Mouse (Mus musculus) c-Kit-positive CD71-positive TER-119-positive erythroid progenitor cells, embryonic 14.5 days (primary cell): ENCODE measurements around the gene Hdhd5.

ENCODE experiments used
- DNase-seq: peaks from one replicate; pipeline ENCODE4 v3.0.0-alpha.2; 2013; ENCODE audit warnings: low spot score

Hdhd5 gene

DNA sequence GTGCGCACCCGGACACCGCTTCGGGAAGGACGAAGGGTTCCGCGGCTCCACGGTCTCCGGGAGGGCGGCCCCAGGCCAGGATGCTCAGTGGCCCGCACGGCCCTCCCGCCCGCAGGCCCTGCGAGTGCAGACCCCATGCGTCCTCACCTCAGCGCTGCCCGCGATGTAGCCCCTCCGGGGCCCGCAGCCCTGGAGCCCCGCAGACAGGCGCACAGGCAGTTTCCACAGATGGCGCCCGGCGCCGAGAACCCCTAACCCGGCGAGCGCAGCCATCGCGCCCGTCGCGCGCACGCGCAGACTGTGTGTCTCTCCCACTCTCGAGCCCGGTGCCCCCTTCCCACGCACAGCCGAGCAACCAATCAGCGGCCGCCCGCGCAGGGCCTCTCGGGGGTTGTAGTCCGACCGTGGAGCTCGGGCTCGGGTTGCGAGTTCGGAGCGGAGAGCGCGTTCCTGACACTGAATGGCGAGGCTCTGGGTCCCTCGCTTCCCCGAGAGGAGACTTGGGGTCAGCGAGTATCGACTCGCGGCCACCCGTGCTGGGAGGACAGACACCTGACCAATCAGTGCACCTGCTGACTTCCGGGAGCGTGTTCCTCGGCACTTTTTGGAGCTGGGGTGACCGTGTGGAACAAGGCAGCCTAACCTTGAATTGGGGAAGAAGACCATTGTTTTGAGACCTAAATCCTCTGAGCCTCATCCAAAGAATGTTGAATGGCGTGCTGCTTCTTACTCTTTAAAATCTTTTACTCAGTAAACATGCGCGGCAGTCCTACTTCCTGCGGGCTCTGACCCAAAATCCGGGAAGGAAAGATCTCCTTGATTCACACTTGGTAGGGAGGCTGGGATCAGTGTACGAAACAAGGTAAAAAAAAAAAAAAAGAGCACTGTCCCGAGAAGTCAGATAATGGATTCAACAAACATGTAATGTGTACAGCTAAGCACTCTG is at the start of gene Hdhd5:
Gene Hdhd5, minus strand, starts transcription at position 300 of the 946 bp plus-strand sequence.
- DNase-seq = peak; percentile 79

DNA sequence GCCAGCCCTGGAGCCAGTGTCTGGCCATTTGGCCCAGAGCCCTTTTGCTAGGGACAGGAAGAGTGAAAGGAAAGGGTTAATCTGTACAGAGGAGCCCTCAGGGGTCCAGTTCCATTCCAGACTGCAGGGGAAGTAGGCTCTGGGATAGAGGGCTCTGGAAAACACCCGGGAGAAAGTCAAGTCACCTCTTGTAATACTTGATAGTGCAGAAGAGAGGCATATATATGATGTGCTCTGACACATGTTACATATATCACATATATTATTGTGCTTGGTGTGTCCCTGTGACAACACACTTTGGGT is 49.5 kb upstream of the Hdhd5 start:
- no peak for DNase-seq

DNA sequence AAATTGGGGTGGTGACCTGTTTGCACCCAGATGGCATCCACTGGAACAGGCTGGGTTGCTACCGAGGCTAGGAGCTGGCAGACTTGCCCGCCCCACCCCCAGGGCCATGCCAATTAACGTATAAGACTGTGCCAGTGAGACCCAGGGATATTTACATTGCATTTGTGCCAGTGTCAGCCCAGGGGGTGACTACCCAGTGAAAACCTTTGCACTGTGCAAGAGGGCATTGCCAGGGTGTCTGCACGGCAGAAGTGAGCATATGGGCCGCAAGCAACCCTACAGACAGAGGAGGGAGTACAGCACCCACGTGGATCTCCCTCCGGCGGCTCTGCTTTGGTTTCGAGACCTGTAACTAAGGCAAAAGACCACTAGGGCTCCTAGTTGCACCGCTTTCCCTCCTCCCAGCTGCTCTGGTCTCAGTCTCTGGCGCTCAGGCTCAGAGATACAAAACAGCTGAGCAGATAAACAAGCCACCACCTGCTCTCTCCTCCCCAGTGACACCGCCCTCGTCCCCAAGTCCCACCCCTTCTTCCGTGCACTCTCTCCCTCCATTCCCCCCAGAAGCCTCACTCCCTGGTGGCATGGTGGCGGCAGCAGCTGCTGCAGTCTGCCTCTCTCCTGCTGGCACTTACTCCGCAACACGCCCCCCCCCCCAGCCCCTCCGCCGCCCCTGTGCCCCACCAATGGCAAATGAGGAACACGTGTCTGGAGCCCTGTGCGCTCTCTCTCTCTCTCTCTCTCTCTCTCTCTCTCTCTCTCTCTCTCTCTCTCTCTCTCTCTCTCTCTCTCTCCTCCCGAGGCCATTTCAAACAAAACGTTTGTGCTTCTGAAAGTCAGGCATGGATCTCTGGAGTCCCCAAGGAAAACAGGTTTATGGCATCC is 49.0 kb upstream of the Hdhd5 start:
- peak; percentile 73 for DNase-seq

DNA sequence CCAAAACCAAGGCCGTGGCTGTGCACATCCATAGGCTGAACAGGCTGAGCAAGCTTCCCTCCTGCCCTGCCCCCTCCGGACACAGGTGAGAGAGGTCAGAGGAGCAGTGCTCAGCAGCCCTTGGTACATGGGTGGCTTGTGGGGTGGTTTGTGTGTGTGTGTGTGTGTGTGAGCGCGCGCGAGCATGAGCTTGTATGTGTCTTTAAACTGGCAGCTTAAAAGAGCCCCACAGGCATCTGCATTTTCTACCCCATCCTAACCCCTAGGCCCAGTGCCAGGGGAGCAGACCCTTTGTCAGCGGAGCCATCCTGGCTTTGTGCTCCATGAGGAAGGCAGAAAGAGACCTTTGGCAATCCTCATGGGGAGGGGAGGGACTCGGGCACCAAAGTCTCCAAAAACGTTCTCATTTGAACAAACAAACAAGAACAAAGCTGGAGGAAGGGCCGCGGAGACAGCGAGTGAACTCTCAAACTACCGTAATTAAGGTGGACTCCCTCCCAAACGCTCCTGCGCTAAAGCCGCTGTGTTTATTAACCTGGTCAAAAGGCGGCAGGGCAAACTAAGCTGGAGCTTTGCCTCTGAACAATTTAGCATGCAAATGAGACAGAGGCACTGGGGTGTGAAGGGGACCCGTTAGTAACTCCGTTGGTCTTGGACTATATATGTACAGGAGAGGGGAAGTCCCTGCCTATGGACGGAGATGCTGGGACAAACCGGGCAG is 48.2 kb upstream of the Hdhd5 start:
- DNase-seq = no peak

DNA sequence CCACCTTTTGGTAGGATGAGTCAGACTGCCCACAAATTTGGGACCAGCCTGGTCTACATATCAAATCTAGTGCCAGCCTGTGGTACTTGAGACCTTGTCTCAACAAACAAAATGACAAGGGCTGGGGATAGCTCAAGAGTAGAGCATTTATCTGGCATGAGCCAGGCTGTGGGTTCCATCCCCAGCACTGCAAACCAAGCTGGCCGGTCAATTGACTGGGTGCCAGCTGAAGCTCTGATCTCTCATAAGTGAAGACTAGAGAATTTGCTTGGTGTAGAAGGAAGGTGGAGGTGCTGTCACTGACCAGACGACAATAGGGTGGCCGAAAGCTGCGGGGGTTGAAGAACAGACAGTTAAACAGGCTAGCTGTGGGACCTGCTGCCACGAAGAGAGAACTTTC is 47.4 kb upstream of the Hdhd5 start:
- DNase-seq = no peak

DNA sequence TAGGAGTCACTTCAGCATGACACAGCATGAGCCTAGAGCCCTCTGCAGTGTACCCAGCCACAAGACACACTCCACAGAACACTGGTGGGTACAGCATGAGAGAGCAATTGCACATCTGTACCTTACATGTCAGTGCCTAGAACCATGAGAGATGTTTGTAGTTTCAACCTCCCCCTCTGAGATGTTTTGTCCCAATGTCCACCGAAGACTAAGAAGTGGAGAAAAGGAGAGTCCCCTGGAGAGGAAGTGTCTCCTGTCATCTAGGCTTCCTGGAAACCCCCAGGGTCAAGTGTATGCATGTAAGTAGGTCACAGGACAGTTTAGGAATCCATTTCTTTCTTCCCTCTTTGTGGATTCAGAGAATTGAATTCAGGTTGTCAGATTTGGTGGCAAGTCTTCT is 41.3 kb upstream of the Hdhd5 start:
- no peak for DNase-seq

DNA sequence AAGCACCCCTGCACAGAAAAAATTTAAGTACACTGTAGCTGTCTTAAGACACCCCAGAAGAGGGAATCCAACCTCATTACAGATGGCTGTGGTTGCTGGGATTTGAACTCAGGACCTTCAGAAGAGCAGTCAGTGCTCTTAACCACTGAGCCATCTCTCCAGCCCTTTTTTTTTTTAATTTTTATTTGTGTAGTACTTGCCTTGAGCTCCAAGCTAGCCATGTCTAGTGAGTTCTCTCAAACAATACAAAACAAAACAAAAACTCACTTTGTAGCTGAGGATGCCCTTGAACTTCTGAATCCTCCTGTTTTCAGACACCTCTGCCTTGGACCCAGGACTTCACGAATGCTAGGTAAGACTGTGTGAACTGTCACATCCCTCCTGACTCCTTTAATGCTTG is 37.1 kb upstream of the Hdhd5 start:
- DNase-seq = no peak

DNA sequence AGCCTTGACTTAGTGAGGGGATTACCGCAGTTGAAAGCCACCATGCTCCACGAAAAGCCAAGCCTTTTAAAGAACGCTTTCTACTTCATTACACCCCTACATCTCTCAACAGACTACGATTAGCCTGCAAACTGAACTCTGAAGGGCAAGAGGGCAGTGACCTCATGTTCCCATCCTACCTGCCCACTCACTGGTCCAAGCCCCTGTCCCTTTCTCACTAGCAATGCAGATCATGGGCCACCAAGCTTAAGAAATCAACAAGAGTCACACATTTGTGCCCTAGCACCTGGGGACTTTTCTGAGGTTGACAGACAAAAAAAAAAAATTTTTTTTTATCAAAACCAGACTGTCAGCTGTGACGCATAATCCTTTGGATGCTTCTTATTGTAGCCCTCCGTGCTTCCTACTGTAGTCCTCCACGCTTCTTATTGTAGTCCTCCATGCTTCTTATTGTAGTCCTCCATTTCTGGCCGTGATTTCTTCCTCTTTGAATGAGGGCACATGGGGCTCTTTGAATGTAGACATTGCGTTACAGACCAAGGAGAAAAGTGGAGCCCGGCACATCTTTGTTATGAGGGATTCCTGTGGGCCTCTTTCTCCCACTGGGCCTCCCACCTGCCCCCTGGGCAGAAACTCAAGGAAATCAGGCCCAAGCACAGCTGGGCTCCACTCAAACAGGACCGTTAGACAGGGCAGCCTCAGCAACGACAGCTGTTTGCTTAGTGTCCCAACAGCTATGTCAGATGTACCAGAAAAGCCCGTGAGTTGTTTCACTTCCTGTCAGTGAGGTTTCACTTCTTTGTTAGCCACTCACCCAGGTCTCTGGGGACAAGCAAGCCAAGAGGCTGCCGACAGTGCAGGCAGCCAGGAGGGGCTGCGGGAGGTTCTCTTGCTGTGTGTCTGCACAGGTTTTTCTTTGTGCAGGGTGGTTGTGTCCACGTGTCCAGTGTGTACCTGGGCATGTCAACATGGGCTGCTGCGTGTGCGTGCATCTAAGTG is 36.1 kb upstream of the Hdhd5 start:
- DNase-seq = no peak

DNA sequence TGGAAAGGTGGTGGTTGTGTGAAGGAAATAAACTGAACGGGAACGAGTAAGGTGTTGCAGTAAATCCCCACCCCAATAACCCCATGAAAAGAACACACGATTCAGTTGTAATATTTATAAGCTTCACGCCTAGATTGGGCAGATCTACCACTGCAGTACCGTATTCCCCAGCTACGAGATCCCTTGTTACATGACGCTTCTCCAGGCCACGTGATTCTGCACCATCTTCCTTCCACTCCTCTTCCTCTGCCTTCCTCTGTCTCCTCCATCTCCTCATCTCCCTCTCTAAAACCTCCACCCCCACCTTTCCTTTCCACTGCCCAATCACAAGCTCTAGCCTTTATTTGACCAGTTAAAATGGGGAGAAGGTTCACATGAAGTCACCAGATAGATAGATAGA is 25.5 kb upstream of the Hdhd5 start:
- no peak for DNase-seq

DNA sequence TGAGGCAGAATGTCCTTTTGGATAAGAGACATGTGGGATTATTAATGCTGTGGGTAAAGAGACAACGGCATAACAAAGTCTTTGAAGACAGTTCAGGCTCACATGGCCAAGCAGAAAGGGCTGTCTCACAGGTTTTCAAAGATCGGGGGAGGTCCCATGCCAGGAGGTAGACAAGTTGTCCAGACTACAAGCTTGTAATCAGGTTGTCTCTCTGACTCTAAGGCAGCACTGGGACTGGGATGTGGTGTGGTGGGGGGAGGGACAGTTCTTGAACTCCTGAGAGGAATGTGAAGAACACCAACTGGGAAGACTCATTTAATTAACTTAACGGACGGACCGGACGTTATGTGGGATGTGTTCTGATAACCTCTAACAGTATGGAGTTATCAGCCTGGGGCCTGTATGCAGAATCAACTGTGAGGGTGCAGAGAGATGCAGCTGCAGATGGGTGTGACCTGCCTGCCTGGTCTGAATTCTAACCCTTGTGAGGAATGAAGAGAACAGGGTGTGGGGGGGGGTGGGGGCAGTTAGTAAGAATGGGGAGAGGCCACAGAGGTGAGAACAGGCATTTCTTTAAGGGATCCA is 25.0 kb upstream of the Hdhd5 start:
- peak; percentile 67 for DNase-seq

DNA sequence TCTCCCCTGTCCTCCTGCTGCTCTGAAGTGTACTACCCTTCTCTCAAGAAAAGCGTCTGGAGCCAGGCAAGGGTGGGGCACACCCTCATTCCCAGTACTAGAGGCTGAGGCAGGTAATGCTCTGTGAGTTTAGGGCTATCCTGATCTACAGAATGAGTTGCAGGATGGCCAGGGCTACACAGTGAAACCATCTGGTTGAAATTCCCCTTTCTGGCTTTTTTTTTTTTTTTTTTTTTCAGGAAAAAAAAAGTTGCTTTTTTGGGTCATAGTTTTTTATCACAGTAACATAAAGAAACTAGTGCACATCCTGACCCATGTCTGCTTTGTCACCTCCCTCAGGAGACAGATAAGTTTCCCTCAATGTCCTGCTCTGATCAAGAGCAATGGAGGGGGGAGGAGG is 24.0 kb upstream of the Hdhd5 start:
- no peak for DNase-seq

DNA sequence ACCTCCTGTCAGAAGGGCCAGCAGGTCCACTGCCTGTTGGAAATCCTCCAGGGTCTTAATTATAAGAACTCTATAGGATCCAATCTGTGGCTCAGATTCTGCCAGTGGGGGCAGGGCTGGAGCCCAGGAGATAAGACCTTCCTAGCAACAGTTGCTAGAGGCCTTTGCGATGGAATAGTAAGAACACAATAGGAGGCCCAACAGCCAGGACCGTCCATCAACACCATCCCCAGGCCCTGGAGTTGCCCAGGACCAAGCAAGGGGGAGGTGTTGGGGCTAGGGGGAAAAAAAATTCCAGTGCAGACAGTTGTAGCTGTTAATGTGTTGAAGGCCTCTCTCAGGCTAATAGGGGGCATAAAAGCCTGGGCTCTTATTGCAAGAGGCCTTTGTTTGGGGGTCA is 19.1 kb upstream of the Hdhd5 start:
- DNase-seq = no peak

DNA sequence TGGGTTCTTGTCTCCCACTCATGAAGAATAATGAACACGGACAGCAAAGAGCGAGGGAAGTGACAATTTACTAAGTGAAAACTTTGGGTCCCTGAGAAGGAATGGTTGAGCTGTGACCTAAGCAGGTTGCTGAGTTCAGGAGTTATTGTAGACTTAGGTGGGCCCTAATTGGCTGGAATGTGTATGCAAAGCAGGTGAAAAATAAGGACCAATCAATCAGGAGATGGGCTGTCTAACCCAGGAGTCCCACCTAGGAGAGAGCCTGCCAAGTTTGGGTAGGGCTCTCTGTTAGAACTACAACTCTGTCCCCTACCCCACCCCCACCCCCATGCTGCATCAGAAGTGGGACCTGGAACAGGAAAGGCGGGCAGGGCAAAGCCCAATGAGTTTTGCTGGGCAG is 17.5 kb upstream of the Hdhd5 start:
- no peak for DNase-seq

DNA sequence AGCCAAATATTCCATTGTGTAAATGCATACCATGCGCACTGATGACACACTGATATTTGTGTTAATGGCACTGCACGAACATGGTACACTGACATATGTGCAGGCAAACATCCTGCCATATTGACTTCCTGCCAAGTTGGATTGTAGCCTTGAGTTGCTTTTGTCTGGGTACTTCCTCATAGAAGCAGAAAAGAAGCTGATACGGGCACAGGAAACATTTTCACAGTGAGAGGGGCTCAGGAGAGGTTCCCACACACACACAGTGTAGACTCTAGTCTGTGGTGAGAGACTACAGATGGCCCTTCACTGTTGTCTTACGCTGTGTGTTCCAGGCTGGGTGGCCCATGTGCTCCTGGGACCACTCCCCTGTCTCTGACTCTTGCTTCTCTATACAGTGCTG is 15.9 kb upstream of the Hdhd5 start:
- DNase-seq = no peak

DNA sequence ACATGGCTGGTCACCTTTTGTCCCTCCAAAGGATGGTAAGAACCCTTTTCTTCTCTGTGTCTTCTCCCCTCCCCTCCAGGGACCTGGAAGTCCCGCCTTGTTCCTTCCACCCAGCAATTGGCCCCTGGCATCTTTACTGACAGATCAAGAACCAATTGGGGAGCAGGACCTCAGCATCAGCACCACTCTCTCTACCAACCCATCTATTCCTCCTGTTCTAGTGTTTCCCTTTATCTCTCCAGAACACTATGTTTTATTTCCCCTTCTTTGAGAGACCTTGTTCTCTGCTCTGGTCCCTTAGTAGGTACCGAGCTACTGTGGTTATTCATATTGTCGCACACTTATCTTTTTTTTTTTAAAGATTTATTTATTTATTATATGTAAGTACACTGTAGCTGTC is 15.2 kb upstream of the Hdhd5 start:
- DNase-seq = no peak

DNA sequence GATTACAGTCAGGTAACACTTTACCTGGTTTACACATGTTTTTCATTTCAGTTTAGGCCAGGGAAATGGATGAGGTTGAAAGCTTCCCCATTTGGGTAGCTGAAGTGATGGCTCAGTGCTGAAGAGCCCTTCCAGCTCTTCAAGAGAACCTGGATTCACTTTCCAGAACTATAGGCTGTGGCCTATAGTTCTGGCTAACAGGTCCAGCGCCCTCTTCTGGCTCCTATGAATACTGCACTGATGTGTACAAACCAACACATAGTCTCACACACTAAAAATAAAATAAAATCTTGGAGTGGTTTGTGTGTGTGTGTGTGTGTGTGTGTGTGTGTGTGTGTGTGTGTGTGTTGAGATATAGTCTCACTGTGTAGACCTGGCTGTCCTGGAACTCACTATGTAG is 10.9 kb upstream of the Hdhd5 start:
- no peak for DNase-seq

DNA sequence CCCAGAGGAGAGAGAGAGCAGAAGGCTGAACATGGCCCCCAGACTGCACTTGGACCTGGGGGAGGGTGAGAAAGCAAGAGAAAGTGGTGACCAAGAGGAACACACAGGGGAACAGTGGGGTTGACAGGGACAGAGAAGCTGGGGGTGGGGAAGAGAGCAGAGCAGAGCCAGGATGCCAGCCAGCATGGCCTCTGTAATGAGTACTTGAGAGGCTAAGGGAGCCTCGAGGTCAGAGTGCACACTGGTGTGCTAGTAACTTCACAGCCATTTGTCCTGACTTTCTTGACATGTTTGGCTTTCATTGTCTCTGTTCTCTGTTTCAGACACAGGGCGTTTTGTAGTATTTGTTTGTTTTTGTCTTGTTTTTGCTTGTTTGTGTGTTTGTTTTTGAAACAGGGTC is 10.3 kb upstream of the Hdhd5 start:
- no peak for DNase-seq

DNA sequence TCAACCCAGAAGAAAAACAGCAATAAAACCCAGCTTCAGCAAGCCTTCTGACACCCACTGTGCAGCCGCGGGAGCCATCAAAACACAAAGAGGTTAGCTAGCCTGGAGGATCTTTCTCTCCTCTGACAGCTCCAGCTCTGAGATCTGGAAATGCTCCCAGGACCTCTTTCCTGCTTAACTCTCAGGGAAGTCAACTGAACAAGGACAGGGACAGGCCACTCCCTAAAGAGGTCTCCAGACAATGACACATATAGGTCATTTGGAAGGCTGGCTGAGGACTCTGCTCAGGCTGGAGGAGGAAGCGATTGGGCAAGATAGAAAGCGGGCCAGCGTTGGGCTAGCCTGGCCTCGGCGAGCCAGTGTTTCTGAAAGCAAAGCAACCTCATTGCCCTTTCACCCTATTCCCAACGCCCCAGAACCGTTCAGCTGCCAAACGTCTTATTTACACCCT is 8.7 kb upstream of the Hdhd5 start:
- DNase-seq = no peak

DNA sequence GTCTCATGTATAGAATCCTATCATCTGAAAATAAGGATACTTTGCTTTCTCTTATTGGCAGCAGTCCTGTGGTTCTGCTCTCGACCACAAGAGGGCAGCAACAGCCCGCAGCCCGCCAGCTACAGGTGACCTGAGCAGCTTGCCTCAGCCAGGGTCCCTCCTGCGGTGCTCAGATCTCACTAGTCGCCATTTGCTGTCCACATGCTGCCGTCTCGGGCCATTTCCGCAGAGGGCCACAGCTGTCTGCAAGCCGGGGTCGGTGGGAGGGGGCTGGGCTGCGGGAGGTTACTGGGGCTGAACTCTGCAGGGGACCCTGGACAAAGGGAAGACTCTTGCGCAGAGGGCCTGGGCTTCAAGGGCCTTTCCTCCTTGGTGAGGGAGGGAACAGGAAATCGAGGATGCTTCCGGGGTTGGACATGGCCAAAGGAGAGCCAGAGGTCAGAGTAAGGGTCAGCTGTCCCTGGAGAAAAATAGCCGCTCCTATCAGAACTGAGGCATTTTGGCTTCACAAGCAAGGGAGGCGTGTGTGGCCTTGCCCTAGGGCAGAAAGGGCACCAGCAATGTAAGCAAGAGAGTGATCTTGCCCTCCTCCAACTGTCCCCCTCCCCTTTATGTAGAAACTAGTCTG is 8.1 kb upstream of the Hdhd5 start:
- peak; percentile 75 for DNase-seq

DNA sequence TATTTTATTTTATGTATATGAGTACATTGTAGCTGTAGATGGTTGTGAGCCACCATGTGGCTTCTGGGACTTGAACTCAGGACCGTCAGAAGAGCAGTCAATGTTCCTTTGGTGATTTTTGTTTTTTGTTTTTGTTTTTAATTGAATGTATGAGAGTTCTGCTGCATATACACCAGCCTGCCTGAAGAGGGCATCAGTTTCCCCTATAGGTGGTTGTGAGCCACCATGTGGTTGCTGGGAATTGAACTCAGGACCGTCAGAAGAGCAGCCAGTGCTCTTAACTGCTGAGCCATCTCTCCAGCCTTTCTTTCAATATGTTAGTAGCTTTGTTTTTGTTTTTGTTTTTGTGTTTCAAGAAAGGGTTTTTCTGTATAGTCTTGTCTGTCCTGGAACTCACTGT is 5.2 kb upstream of the Hdhd5 start:
- no peak for DNase-seq
